Mouse (Mus musculus): ENCODE measurements around the gene Tifa. TPM values are rescaled to one million over a fixed set of nuclear protein-coding genes. Genes with fewer than 3 reads are reported as not detected.

Gene Tifa
- total RNA-seq, 2 experiments from 2014 or later = 2.8 to 3.0 TPM

Other genes starting within 250 kb of the Tifa start
- 10 to 100 TPM; 17.8 to 18.0 TPM for gene Larp7, start 236.5 kb upstream of the Tifa start, total RNA-seq (2021)
- gene Zgrf1, start 236.3 kb upstream of the Tifa start, total RNA-seq (2021) = 1 to 10 TPM; 2.5 to 3.0 TPM
- gene Neurog2, start 156.7 kb upstream of the Tifa start, total RNA-seq (2021) = under 1 TPM in 1 of 2 experiments, not detected in 1; 0.16 TPM
- gene Alpk1, start 9.3 kb upstream of the Tifa start, total RNA-seq (2021) = 1 to 10 TPM; 3.9 to 5.9 TPM
- gene Ap1ar, start 47.7 kb downstream of the Tifa start, total RNA-seq (2021) = 10 to 100 TPM; 70.6 to 76.0 TPM
- 1 to 10 TPM; 7.1 to 7.8 TPM for gene Fam241a, start 106.5 kb downstream of the Tifa start, total RNA-seq (2021)

All from left cerebral cortex, postnatal 10 days (tissue).